Mouse (Mus musculus): ENCODE data around the gene Parp11.

Gene Parp11

GRCm38 (mm10) chr6:127540517-127540916 lies 93.9 kb downstream of the Parp11 start:
- in situ Hi-C loops (cut with MboI, MseI): loop anchor here (5.0 kb wide), 1 partner anchor 52 kb away; no protein-coding TSS in a partner anchor

- in situ Hi-C loops (cut with MboI, MseI): loop anchor here (5.0 kb wide), 1 partner anchor 51 kb away; no protein-coding TSS in a partner anchor
Observed at GRCm38 (mm10) chr6:127541617-127542374, 95.2 kb downstream of the Parp11 start.

Data from T-helper 1 cell (primary cell).